Mouse (Mus musculus) lung, embryonic 16.5 days (tissue): ENCODE data around the gene Hs3st4. TPM values are rescaled to one million over a fixed set of nuclear protein-coding genes. Genes with fewer than 3 reads are reported as not detected.

ENCODE experiments used
- ATAC-seq: fragments of 200-750 bp; cut with Nextera tagmentation; 2 replicates; pipeline ENCODE4 v1.8.0; 2017; ENCODE audit warnings: low read depth, mild to moderate bottlenecking, moderate library complexity
- H3K27ac ChIP-seq: fragments of 300-500 bp; sonication (generic); 2 replicates; pipeline ENCODE4 v1.5.1; 2014; ENCODE audit warnings: mild to moderate bottlenecking, control low read depth, low read length
- H3K27me3 ChIP-seq: fragments of 300-500 bp; sonication (generic); 2 replicates; pipeline ENCODE4 v1.6.1; 2014; ENCODE audit warnings: low read depth, low read length, mixed read lengths; ENCODE audit not compliant: control insufficient read depth, insufficient read depth
- H3K36me3 ChIP-seq: fragments of 300-500 bp; sonication (generic); 2 replicates; pipeline ENCODE4 v1.6.1; 2014; ENCODE audit warnings: low read length; ENCODE audit not compliant: control insufficient read depth, insufficient read depth
- H3K4me1 ChIP-seq: fragments of 300-500 bp; sonication (generic); replicated peaks from 2 replicates; pipeline ENCODE4 v1.6.1; 2014; ENCODE audit warnings: low read length, mixed read lengths; ENCODE audit not compliant: control insufficient read depth, insufficient read depth
- H3K4me2 ChIP-seq: fragments of 300-500 bp; sonication (generic); 2 replicates; pipeline ENCODE4 v1.6.1; 2014; ENCODE audit warnings: low read depth, low read length, control low read depth
- H3K4me3 ChIP-seq: fragments of 300-500 bp; sonication (generic); 2 replicates; pipeline ENCODE4 v1.5.1; 2014; ENCODE audit warnings: mild to moderate bottlenecking, low read length, control low read depth
- H3K9ac ChIP-seq: fragments of 300-500 bp; sonication (generic); 2 replicates; pipeline ENCODE4 v1.6.1; 2014; ENCODE audit warnings: low read length, control low read depth
- H3K9me3 ChIP-seq: fragments of 300-500 bp; sonication (generic); 2 replicates; pipeline ENCODE4 v1.6.1; 2016; ENCODE audit warnings: low read length; ENCODE audit not compliant: control insufficient read depth
- WGBS: fragments of 180-500 bp; shearing (Covaris S2); extraction: QIAGEN DNeasy Blood & Tissue Kit; methylation state at CpG from one replicate; pipeline ENCODE4 v1.1.7; 2014; 5-methylcytosine and 5-hydroxymethylcytosine counted together
- polyA plus RNA-seq: library from polyadenylated mRNA; unstranded; fragments of >200 nt; fragmentation: Nextera tagmentation; extraction: Ambion mirVana; gene quantifications from 2 replicates; pipeline ENCODE4 v1.2.1, GENCODE M21; 2015

Hs3st4 gene
- polyA plus RNA-seq, 1 experiment from 2014 or later, result 0.05 TPM

DNA sequence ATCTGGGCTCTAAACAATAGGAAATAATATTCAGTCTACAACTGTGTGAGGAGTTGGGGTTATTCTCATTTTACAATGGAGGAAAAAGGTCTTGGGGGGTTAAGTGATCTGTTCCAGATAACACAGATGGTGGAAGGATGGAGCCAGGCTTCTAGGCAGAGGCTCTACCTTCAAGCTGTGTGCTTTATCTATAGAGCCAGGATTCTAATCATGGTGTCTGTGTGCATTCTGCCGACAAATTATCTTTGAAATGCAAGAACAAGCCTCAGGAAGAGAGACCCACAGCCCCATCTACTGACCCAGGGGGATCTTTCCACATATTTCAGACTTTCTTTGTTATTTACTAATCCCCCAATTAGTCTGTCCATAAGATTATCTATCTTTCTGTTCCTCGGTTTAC lies 187.3 kb downstream of the Hs3st4 start:
- no peak overlapping the region for H3K4me3 ChIP-seq
- no peak overlapping the region for H3K27ac ChIP-seq
- no peaks in the 10 kb centered on the region for H3K27me3 ChIP-seq
- no peaks in the 10 kb centered on the region for H3K4me1 ChIP-seq
- H3K9ac ChIP-seq, result no peak overlapping the region
- no peaks in the 10 kb centered on the region for H3K36me3 ChIP-seq
- no peak for ATAC-seq
- H3K9me3 ChIP-seq, result no peaks in the 10 kb centered on the region
- WGBS, result 83% methylated on average over 2 of the region's 2 CpGs
- no peak overlapping the region for H3K4me2 ChIP-seq

DNA sequence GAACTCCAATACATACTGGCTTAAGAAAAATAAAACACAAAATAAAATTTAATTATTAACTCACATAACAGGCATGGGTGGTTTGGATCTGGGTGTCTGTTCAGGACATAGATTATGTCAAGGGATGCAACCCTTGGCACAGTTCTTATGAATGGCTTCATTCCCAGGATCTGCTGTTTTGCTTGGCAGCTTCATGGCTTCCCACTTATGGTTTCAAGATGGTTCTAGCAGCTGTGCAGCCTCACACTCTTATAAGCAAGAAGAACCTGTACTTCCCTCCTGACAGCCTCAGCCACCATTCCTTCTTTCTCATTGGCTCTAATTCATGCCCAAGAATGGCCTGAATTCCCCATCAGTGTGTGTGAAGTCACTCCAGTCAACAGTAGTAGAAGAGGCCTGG lies 189.3 kb downstream of the Hs3st4 start:
- Histone ChIP-seq H3K27ac (no peak overlapping the region), H3K9me3 (no peaks in the 10 kb centered on the region), H3K4me2 (no peak overlapping the region), H3K36me3 (no peaks in the 10 kb centered on the region), H3K4me3 (no peak overlapping the region), H3K27me3 (no peaks in the 10 kb centered on the region), H3K4me1 (no peaks in the 10 kb centered on the region), H3K9ac (no peak overlapping the region)
- ATAC-seq, result no peak

DNA sequence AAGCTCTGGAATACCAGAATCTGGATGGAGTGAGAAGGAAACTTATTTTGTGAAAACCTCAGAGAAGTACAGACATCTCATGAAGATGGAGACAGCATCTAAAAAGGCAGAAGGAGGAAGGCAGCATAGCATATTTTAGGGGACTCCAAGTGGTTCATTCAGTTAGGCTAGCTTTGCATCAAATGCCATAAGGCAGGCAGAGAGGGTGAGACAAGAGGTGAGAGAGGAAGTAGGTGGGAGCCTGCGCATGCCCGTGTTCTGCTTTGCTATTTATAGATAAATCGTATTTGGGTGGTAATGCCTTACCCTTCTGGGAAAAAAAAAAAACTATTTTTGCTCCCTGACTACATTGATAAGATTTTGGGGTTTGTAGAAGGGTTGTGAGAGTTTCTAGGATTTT lies 198.3 kb downstream of the Hs3st4 start:
- Histone ChIP-seq H3K4me3 (no peak overlapping the region), H3K27ac (no peak overlapping the region), H3K9me3 (no peaks in the 10 kb centered on the region), H3K27me3 (no peaks in the 10 kb centered on the region), H3K36me3 (no peaks in the 10 kb centered on the region), H3K4me1 (no peaks in the 10 kb centered on the region), H3K4me2 (no peak overlapping the region), H3K9ac (no peak overlapping the region)
- WGBS, result 72% methylated on average over 3 of the region's 3 CpGs
- no peak for ATAC-seq

DNA sequence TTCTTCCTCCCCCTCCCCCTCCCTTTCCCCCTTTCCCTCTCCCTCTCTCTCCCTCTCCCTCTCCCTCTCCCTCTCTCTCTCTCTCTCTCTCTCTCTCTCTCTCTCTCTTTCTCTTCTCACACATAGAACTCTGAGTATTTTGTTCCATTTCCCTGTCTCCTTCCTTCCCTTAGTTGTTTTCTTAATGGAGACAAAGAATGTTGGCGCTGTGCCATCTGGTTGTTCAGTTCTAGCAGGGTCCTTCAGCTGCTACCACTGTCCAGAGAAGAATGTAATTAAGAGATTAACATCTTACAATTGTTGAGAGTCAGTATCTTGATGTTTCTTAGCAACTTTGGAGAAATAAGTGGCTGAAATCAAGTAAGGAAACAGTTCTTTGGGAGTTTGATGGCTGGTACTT lies 202.0 kb downstream of the Hs3st4 start:
- Histone ChIP-seq H3K27me3 (no peaks in the 10 kb centered on the region), H3K9ac (no peak overlapping the region), H3K27ac (no peak overlapping the region), H3K9me3 (no peaks in the 10 kb centered on the region), H3K4me2 (no peak overlapping the region), H3K4me1 (no peaks in the 10 kb centered on the region), H3K36me3 (no peaks in the 10 kb centered on the region), H3K4me3 (no peak overlapping the region)
- peak; percentile 62; the same call in 1 of the 2 replicates for ATAC-seq
- 68% methylated on average over 1 of the region's 1 CpGs for WGBS

DNA sequence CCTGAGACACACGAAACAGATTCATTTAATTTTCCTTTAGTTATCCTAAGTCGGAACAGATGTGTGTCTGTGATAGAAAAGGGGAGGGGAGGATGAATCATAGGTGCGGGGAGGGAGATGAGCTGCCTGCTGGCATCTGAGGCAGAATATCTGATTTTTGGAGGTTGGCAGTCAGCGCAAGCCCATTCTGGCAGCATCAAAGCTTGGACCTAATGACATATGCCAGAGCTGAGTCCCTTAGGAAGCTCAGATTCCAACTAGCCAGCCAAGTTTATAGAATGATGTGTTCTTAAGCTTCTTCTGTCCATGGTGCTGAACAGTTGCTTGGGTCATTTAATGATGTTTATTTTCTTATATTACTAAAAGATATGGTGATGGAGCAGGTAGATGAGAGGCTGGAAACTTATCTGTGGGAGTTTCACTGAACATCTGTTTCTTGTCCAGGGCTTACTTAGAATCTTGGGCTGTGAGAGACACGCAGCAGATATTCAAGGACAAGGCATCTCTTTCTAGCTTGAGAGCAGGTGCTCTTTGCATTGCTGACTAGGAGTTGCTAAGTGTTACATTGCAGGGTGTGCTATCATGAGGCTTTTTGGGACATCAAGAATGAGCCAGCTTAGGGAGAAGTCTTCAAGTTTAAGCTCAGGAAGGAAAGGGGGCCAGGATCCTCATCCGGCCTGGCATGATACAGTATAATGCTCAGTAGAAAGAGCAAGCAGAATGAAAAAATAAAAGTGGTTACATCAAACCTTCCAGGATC lies 216.3 kb downstream of the Hs3st4 start:
- Histone ChIP-seq H3K4me1 (no peaks in the 10 kb centered on the region), H3K27me3 (no peaks in the 10 kb centered on the region), H3K27ac (no peak overlapping the region), H3K4me2 (no peak overlapping the region), H3K9me3 (no peaks in the 10 kb centered on the region), H3K36me3 (no peaks in the 10 kb centered on the region), H3K9ac (no peak overlapping the region), H3K4me3 (no peak overlapping the region)
- ATAC-seq, result no peak
- 78% methylated on average over 6 of the region's 6 CpGs for whole genome bisulfite sequencing

DNA sequence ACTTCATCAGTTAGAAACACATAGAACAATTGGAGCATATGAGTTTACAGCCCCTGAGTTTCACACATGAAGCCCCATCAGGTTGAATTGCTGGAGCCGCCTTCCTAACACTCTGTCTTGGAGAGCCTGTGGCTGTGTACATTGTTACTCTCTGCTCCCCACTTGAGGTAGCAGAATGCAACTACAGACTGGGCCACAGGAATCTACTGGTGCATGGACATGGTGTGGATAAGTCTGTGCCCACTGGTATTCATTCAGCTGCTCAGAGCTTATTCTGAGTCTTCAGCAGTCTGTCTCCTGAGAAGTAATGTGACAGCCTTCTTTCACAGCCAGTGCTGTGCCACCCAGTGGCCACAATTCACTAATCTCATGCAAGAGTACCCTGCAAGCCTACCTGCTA lies 234.3 kb downstream of the Hs3st4 start:
- H3K4me1 ChIP-seq, result no peaks in the 10 kb centered on the region
- ATAC-seq, result no peak
- H3K9me3 ChIP-seq, result no peaks in the 10 kb centered on the region
- H3K27me3 ChIP-seq, result no peaks in the 10 kb centered on the region
- no peak overlapping the region for H3K9ac ChIP-seq
- H3K36me3 ChIP-seq, result no peaks in the 10 kb centered on the region
- H3K4me2 ChIP-seq, result no peak overlapping the region
- H3K4me3 ChIP-seq, result no peak overlapping the region
- H3K27ac ChIP-seq, result no peak overlapping the region
- WGBS, result 77% methylated on average over 1 of the region's 1 CpGs

DNA sequence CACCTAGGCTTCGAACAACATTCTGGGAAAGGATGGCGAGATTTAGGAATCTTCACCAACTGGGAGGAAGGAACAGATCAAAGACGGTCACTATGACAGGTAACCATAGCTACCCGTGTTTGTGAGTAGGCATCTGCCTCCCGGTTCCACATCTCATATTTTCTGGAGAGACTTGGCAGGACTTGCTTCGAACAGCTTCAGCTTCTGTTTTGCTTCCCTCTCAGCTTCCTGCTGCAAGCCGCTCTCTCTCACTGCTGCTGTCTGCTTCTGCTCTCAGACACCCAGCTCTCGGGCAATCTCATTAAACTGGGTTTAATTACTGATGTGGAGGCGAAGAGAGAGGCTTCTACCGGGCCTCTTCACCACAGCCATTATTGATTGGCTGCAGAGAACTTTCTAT lies 237.9 kb downstream of the Hs3st4 start:
- Histone ChIP-seq H3K4me2 (no peak overlapping the region), H3K27ac (no peak overlapping the region), H3K27me3 (no peaks in the 10 kb centered on the region), H3K36me3 (no peaks in the 10 kb centered on the region), H3K9me3 (no peaks in the 10 kb centered on the region), H3K4me1 (no peaks in the 10 kb centered on the region), H3K4me3 (no peak overlapping the region), H3K9ac (no peak overlapping the region)
- WGBS, result 57% methylated on average over 10 of the region's 10 CpGs
- ATAC-seq, result no peak

DNA sequence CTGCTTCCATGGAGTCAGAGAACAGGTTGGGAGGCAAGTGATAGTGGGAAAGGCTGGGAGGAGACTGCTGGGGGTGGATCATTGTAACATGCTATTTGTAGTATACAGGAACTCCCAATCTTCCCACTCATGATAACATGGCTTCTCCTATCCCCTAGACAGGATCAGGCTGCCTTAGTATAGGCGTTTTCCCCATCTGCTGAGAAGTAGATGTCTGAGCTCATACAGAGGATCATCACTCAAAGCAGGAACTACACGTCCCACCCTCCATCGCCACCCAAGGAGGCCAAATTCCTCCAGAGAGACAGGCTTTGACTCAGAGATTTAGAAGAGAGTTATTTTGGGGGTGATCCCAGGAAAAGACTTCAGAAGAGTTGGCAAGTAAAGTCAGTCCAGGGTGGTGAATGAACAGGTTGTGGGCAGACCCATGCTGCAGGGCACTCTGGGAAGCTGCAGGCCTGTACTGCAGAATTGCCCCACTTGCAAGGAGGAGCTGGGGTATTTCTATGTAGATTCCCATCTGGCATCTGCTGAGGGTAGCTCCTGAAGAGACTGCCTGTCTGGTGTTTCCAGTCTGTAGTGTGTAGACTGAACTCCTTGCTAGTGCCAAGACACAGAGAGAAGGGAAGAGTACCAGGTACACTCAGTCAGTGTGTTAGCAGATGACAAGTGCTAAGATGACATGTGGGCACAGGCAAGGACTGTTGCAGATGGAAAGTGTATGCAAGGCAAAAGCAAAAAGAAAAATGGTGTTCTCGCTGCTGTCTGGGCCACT lies 255.4 kb downstream of the Hs3st4 start:
- Histone ChIP-seq H3K4me2 (no peak overlapping the region), H3K27me3 (no peaks in the 10 kb centered on the region), H3K36me3 (no peaks in the 10 kb centered on the region), H3K9me3 (no peaks in the 10 kb centered on the region), H3K4me1 (no peaks in the 10 kb centered on the region), H3K9ac (no peak overlapping the region), H3K4me3 (no peak overlapping the region), H3K27ac (no peak overlapping the region)
- 74% methylated on average over 4 of the region's 4 CpGs for WGBS
- ATAC-seq, result no peak

DNA sequence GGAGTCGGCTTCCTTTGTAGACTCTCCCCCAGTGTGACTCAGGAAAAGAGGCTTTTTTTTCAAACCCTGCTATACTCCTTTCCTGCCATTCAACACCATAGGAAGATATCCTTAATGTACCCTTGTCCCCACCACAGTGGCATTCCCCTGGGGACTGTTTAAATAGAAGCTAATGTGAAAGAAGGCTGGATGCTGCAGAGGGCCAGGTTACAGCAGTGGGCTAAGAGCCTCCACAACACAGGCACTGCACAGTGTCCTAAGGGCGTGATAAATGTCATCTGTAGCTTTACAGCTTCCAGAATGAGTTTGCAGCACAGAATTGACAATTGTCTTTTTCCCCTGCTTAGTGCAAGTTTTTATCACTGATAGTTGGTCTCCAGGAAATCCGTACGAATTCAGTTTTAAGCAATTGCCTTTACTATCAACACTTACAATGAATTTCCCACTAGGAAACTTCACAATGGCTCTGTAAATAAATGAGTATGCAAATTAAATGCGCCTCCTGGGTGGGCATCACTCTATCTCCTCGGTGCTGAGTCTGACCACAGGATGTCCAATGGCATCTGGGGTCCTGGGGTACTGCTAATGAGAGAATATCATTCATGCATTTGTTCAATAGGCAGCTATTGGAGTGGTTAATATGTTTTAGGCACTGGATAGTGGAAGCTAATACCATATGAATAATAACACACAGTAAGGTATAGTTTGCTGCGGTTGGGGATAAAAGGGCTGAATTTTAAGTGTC lies 257.4 kb downstream of the Hs3st4 start:
- Histone ChIP-seq H3K4me1 (no peaks in the 10 kb centered on the region), H3K9me3 (no peaks in the 10 kb centered on the region), H3K4me2 (no peak overlapping the region), H3K27me3 (no peaks in the 10 kb centered on the region), H3K4me3 (no peak overlapping the region), H3K36me3 (no peaks in the 10 kb centered on the region), H3K9ac (no peak overlapping the region), H3K27ac (no peak overlapping the region)
- no peak for ATAC-seq
- 47% methylated on average over 7 of the region's 7 CpGs for WGBS
